Comparison of ENCODE assay signal across 7 mouse cellular contexts in the genomic region with DNA sequence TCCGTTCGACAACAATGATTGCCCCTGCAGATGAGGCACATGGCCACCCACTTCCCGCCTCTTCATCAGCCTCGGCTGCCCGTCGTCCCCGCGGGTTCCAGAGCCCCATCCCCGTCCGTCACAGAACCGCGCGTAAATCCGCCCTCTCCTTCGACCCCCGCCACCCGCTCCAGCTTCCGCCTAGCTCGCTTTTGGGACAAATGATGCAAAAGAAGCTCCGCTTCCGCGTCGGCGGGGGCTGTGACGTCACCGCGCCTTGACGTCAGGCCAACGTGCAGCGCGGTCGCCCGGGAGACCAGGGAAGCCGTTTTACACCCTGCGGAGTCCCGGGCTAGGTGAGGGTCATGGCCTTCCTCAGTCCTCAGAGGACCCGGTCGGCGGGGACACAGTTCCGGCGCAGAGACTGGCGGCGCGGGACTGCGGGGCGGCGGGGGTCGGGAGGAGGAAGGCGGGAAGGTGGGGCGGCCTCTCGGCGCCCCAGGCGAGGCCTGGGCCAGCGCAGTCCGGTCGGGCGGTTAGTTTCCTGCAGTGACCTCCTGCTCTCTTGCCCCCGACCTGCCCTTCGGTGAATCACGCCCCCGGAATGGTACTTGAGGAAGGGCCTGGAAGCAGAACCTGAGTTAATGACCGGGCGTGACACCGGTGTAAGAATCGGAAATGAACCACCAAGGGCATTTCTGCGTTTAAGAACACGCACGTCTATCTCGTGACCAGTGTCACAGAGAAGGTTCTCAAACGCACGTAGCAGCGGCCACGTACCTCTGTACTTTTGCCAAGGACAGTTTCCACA. TPM values are rescaled to one million over a fixed set of nuclear protein-coding genes. Genes with fewer than 3 reads are reported as not detected.
A peak's percentile ranks its signal among the peaks of the same experiment; 100 is the strongest.
DNase-seq lines count a peak whose midpoint lies in the region; ATAC-seq lines count a peak whose summit lies in the region.

A gene (plus strand): TSS at position 252 of the 790 bp plus-strand sequence.

- 2% methylated on average over 73 of the region's 73 CpGs for WGBS in embryonic facial prominence, embryonic 13.5 days
- 3% methylated on average over 73 of the region's 73 CpGs for WGBS in limb, embryonic 12.5 days
- WGBS in midbrain, embryonic 14.5 days: 2% methylated on average over 73 of the region's 73 CpGs

- DNase-seq in adrenal gland, postnatal 36 days: peak; percentile 92 to 93
- peak; percentile 89 for DNase-seq in heart, adult 8-10 months (ENCODE audit: low spot score)
- DNase-seq in kidney, adult 8-10 months: peak; percentile 87 to 91
- peak; percentile 96 for DNase-seq in midbrain, embryonic 14.5 days
- DNase-seq in spleen, adult 12 weeks (ENCODE audit: low spot score): peak; percentile 78

- peak within 1 kb of the TSS; percentile 56 for H3K4me3 ChIP-seq in embryonic facial prominence, embryonic 13.5 days
- H3K4me3 ChIP-seq in limb, embryonic 12.5 days (replicated peaks): peak within 1 kb of the TSS; percentile 71
- H3K4me3 ChIP-seq in midbrain, embryonic 14.5 days (replicated peaks; ENCODE audit: low read depth, low read length): peak within 1 kb of the TSS; percentile 71

- peak within 1 kb of the TSS; percentile 82 for H3K9ac ChIP-seq in embryonic facial prominence, embryonic 13.5 days
- H3K9ac ChIP-seq in limb, embryonic 12.5 days (replicated peaks): peak within 1 kb of the TSS; percentile 73
- H3K9ac ChIP-seq in midbrain, embryonic 14.5 days (replicated peaks; ENCODE audit: low read length): peak within 1 kb of the TSS; percentile 68

- no peaks in the 10 kb centered on the region for H3K9me3 ChIP-seq in embryonic facial prominence, embryonic 13.5 days
- no peaks in the 10 kb centered on the region for H3K9me3 ChIP-seq in limb, embryonic 12.5 days
- H3K9me3 ChIP-seq in midbrain, embryonic 14.5 days (ENCODE audit: control insufficient read depth, low read length): no peaks in the 10 kb centered on the region

- H3K27ac ChIP-seq in embryonic facial prominence, embryonic 13.5 days: peak within 1 kb of the TSS; percentile 73
- peak within 1 kb of the TSS; percentile 64; the same call in 1 of the 2 replicates for H3K27ac ChIP-seq in limb, embryonic 12.5 days
- peak within 1 kb of the TSS; percentile 79 for H3K27ac ChIP-seq in midbrain, embryonic 14.5 days (replicated peaks; ENCODE audit: low read depth, low read length)

- H3K27me3 ChIP-seq in embryonic facial prominence, embryonic 13.5 days: no peaks in the 10 kb centered on the region
- H3K27me3 ChIP-seq in limb, embryonic 12.5 days: no peaks in the 10 kb centered on the region
- 0 out of 2 replicates have a peak, but pooled peaks cover 5% of the 10 kb centered on the region for H3K27me3 ChIP-seq in midbrain, embryonic 14.5 days (ENCODE audit: control insufficient read depth, insufficient read depth, low read length)

- peaks cover 7% of the 10 kb centered on the region for H3K4me1 ChIP-seq in embryonic facial prominence, embryonic 13.5 days
- peaks cover 7% of the 10 kb centered on the region; the same call in 1 of the 2 replicates for H3K4me1 ChIP-seq in limb, embryonic 12.5 days (replicated peaks)
- no peaks in the 10 kb centered on the region for H3K4me1 ChIP-seq in midbrain, embryonic 14.5 days (ENCODE audit: control insufficient read depth, insufficient read depth, low read length)

- ATAC-seq in embryonic facial prominence, embryonic 13.5 days (ENCODE audit: insufficient number of reproducible peaks, insufficient read depth, low FRiP score, low TSS enrichment, low read depth): peak; percentile 86
- peak; percentile 86 for ATAC-seq in limb, embryonic 12.5 days (ENCODE audit: insufficient number of reproducible peaks, insufficient read depth, low FRiP score, low TSS enrichment, low read depth)
- peak; percentile 91 for ATAC-seq in midbrain, embryonic 14.5 days (ENCODE audit: low FRiP score, low TSS enrichment)

- H3K4me2 ChIP-seq in embryonic facial prominence, embryonic 13.5 days: peak within 1 kb of the TSS; percentile 89
- H3K4me2 ChIP-seq in limb, embryonic 12.5 days: peak within 1 kb of the TSS; percentile 79
- peak within 1 kb of the TSS; percentile 84 for H3K4me2 ChIP-seq in midbrain, embryonic 14.5 days (ENCODE audit: low read length)

- no peaks in the 10 kb centered on the region for H3K36me3 ChIP-seq in embryonic facial prominence, embryonic 13.5 days
- no peaks in the 10 kb centered on the region for H3K36me3 ChIP-seq in limb, embryonic 12.5 days
- H3K36me3 ChIP-seq in midbrain, embryonic 14.5 days (ENCODE audit: control insufficient read depth, insufficient read depth, low read length): no peaks in the 10 kb centered on the region

RNA-seq across cellular contexts. Expression of the gene that starts here (rescaled TPM):
- 1 to 10 TPM; 2.5 to 2.8 TPM for total RNA-seq in adrenal gland, postnatal 36 days (2021)
- 8.9 and 10.6 TPM in 2 replicates for polyA plus RNA-seq in embryonic facial prominence, embryonic 13.5 days (2015; fragmentation: Nextera tagmentation; extraction: Ambion mirVana)
- total RNA-seq in heart, adult 8-10 months (2022): 1 to 10 TPM in 3 of 4 experiments, under 1 TPM in 1; 0.98 to 4.6 (median 2.7) TPM
- 7.1 and 7.4 TPM in 2 replicates for polyA plus RNA-seq in limb, embryonic 12.5 days (2016; fragmentation: Nextera tagmentation; extraction: Ambion mirVana)
- 7.0 and 8.0 TPM in 2 replicates for polyA plus RNA-seq in midbrain, embryonic 14.5 days (2014; fragmentation: Nextera tagmentation; extraction: Ambion mirVana)

Comparison
In these comparisons a context has a peak if more than half of its experiments do, and no peak if none do; other contexts are left out.
1. Peak in every context shown above with its lines: DNase-seq, ATAC-seq, H3K4me3 ChIP-seq and H3K27ac ChIP-seq.